Mouse (Mus musculus): ENCODE measurements around the gene Clrn3. TPM values are rescaled to one million over a fixed set of nuclear protein-coding genes. Genes with fewer than 3 reads are reported as not detected.

Gene Clrn3
- polyA plus RNA-seq, 1 experiment from 2014 or later: not detected

DNA sequence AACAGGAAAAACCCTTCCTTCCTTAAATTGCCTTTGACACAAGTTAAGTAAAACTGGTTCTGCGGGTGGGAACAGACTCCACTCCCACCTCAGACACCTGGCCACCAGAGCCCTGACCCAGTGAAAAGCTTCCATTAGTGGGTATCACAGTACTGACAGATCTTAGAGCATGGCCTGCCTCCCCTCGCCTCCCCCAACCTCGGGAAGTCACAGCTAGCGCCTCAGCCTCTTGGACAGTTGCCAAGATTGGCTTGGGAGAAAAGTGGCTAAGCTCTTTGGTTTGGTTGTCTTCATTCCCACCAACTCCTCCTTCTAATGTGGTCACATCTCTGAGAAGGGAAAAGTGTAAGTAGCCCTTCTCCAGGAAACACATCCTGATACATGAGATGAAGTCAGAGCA lies 4.5 kb downstream of the Clrn3 start:
- H3K4me1 ChIP-seq (ENCODE audit: control insufficient read depth in 2 of 2, insufficient read depth in 2 of 2, low read length in 2 of 2): no peaks in the 10 kb centered on the region
- no peak overlapping the region for H3K4me2 ChIP-seq (ENCODE audit: low read length)
- no peaks in the 10 kb centered on the region for H3K27me3 ChIP-seq (ENCODE audit: control insufficient read depth, insufficient read depth, low read length)
- 18% methylated on average over 4 of the region's 4 CpGs for WGBS
- H3K36me3 ChIP-seq (ENCODE audit: control insufficient read depth, insufficient read depth, low read length): no peaks in the 10 kb centered on the region
- H3K9me3 ChIP-seq (ENCODE audit: control insufficient read depth, low read length): no peaks in the 10 kb centered on the region
- no peak overlapping the region for H3K4me3 ChIP-seq (ENCODE audit: control insufficient read depth in 1 of 2, insufficient read depth in 1 of 2, low read depth in 1 of 2, low read length in 2 of 2)
- H3K9ac ChIP-seq (ENCODE audit: low read length): no peak overlapping the region
- no peak for ATAC-seq (ENCODE audit: insufficient number of reproducible peaks, insufficient read depth, low FRiP score, low read depth)
- H3K27ac ChIP-seq (replicated peaks in 1 of 2; ENCODE audit: control insufficient read depth in 1 of 2, insufficient read depth in 1 of 2, low read depth in 2 of 2, low read length in 2 of 2): no peak overlapping the region

DNA sequence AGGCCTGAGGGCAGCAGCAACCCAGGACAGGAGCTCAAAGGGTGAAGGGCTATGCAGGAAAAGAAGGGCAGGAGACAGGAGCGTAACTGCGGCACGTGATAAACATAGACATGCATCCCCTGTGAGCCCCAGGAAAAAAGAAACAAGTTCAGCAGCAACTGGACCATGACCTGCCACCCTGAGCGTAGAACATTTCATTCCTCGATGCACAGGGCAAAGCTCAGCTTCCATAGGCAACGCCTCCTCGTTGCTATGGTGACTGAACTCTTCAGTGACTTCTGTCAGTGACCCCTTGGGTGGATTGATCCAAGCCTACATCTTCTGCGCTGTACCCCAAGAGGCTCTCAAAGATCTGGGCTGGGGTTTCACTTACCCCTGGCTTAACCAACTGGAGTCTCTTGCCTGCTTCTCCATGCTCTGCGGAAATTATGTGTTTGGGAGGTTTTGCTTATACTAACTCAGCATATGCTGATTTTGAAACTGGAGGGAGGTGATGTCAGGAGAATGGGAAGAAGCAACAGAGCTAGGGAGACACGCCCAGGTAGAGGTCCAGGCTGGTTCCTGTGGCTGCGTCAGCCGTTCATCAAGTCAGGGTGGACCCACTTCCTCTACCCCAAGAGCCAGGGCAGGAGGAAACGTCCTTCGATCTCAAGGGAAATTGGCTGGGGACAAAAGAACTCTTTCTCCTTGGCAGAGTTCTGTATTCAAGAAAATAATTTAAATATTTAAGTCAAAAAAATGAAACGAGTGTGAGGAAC lies 6.5 kb downstream of the Clrn3 start:
- 76% methylated on average over 15 of the region's 15 CpGs for WGBS
- Histone ChIP-seq H3K4me1 (ENCODE audit: control insufficient read depth in 2 of 2, insufficient read depth in 2 of 2, low read length in 2 of 2) (no peaks in the 10 kb centered on the region), H3K27me3 (ENCODE audit: control insufficient read depth, insufficient read depth, low read length) (no peaks in the 10 kb centered on the region), H3K4me3 (ENCODE audit: control insufficient read depth in 1 of 2, insufficient read depth in 1 of 2, low read depth in 1 of 2, low read length in 2 of 2) (no peak overlapping the region), H3K9me3 (ENCODE audit: control insufficient read depth, low read length) (no peaks in the 10 kb centered on the region), H3K27ac (replicated peaks in 1 of 2; ENCODE audit: control insufficient read depth in 1 of 2, insufficient read depth in 1 of 2, low read depth in 2 of 2, low read length in 2 of 2) (no peak overlapping the region), H3K4me2 (ENCODE audit: low read length) (no peak overlapping the region), H3K36me3 (ENCODE audit: control insufficient read depth, insufficient read depth, low read length) (no peaks in the 10 kb centered on the region), H3K9ac (ENCODE audit: low read length) (no peak overlapping the region)
- ATAC-seq (ENCODE audit: insufficient number of reproducible peaks, insufficient read depth, low FRiP score, low read depth): no peak

DNA sequence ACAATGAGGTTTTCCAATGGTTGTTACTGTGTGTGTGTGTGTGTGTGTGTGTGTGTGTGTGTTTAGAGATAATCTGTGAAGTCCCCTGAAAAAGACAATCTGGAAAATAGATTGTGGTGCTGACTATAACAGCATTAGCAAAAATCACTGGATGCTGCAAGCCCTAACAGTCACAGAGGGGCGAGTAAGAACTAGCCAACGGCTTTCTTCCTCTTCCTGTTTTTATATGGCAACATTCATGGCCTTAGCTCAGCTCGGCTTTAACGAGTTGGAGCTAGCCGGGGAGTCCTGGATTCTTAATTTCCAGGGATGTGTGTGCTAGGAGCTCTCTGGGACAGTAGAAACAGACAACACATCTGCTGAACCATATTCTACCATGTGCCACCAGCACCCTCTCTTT lies 8.2 kb downstream of the Clrn3 start:
- Histone ChIP-seq H3K9ac (ENCODE audit: low read length) (no peak overlapping the region), H3K4me2 (ENCODE audit: low read length) (no peak overlapping the region), H3K27ac (replicated peaks in 1 of 2; ENCODE audit: control insufficient read depth in 1 of 2, insufficient read depth in 1 of 2, low read depth in 2 of 2, low read length in 2 of 2) (no peak overlapping the region), H3K27me3 (ENCODE audit: control insufficient read depth, insufficient read depth, low read length) (no peaks in the 10 kb centered on the region), H3K9me3 (ENCODE audit: control insufficient read depth, low read length) (no peaks in the 10 kb centered on the region), H3K36me3 (ENCODE audit: control insufficient read depth, insufficient read depth, low read length) (no peaks in the 10 kb centered on the region), H3K4me1 (ENCODE audit: control insufficient read depth in 2 of 2, insufficient read depth in 2 of 2, low read length in 2 of 2) (no peaks in the 10 kb centered on the region), H3K4me3 (ENCODE audit: control insufficient read depth in 1 of 2, insufficient read depth in 1 of 2, low read depth in 1 of 2, low read length in 2 of 2) (no peak overlapping the region)
- ATAC-seq (ENCODE audit: insufficient number of reproducible peaks, insufficient read depth, low FRiP score, low read depth): no peak
- 65% methylated on average over 5 of the region's 5 CpGs for WGBS

- 49% methylated on average over 4 of the region's 4 CpGs for WGBS
- no peak overlapping the region for H3K4me2 ChIP-seq (ENCODE audit: low read length)
These were observed 11.3 kb downstream of the Clrn3 start for GRCm38 (mm10) chr7:135517191-135517590.

GRCm38 (mm10) chr7:135511723-135512122 lies 16.7 kb downstream of the Clrn3 start:
- no peak overlapping the region for H3K4me3 ChIP-seq (ENCODE audit: control insufficient read depth in 1 of 2, insufficient read depth in 1 of 2, low read depth in 1 of 2, low read length in 2 of 2)
- ATAC-seq (ENCODE audit: insufficient number of reproducible peaks, insufficient read depth, low FRiP score, low read depth): no peak
- H3K4me2 ChIP-seq (ENCODE audit: low read length): no peak overlapping the region
- no peaks in the 10 kb centered on the region for H3K36me3 ChIP-seq (ENCODE audit: control insufficient read depth, insufficient read depth, low read length)
- H3K27ac ChIP-seq (replicated peaks in 1 of 2; ENCODE audit: control insufficient read depth in 1 of 2, insufficient read depth in 1 of 2, low read depth in 2 of 2, low read length in 2 of 2): no peak overlapping the region
- no peak overlapping the region for H3K9ac ChIP-seq (ENCODE audit: low read length)
- WGBS: 70% methylated on average over 3 of the region's 3 CpGs
- no peaks in the 10 kb centered on the region for H3K9me3 ChIP-seq (ENCODE audit: control insufficient read depth, low read length)
- no peaks in the 10 kb centered on the region for H3K27me3 ChIP-seq (ENCODE audit: control insufficient read depth, insufficient read depth, low read length)
- H3K4me1 ChIP-seq (ENCODE audit: control insufficient read depth in 2 of 2, insufficient read depth in 2 of 2, low read length in 2 of 2): no peaks in the 10 kb centered on the region

More at GRCm38 (mm10) chr7:135517191-135517590, 11.3 kb downstream of the Clrn3 start:
- H3K27me3 ChIP-seq (ENCODE audit: control insufficient read depth, insufficient read depth, low read length): no peaks in the 10 kb centered on the region
- no peak for ATAC-seq (ENCODE audit: insufficient number of reproducible peaks, insufficient read depth, low FRiP score, low read depth)
- H3K36me3 ChIP-seq (ENCODE audit: control insufficient read depth, insufficient read depth, low read length): no peaks in the 10 kb centered on the region
- no peak overlapping the region for H3K4me3 ChIP-seq (ENCODE audit: control insufficient read depth in 1 of 2, insufficient read depth in 1 of 2, low read depth in 1 of 2, low read length in 2 of 2)
- no peak overlapping the region for H3K9ac ChIP-seq (ENCODE audit: low read length)
- no peak overlapping the region for H3K27ac ChIP-seq (replicated peaks in 1 of 2; ENCODE audit: control insufficient read depth in 1 of 2, insufficient read depth in 1 of 2, low read depth in 2 of 2, low read length in 2 of 2)
- H3K4me1 ChIP-seq (ENCODE audit: control insufficient read depth in 2 of 2, insufficient read depth in 2 of 2, low read length in 2 of 2): no peaks in the 10 kb centered on the region
- H3K9me3 ChIP-seq (ENCODE audit: control insufficient read depth, low read length): no peaks in the 10 kb centered on the region

- no peak overlapping the region for H3K9ac ChIP-seq (ENCODE audit: low read length)
- no peak overlapping the region for H3K4me2 ChIP-seq (ENCODE audit: low read length)
- no peaks in the 10 kb centered on the region for H3K9me3 ChIP-seq (ENCODE audit: control insufficient read depth, low read length)
- no peak for ATAC-seq (ENCODE audit: insufficient number of reproducible peaks, insufficient read depth, low FRiP score, low read depth)
- no peak overlapping the region for H3K27ac ChIP-seq (replicated peaks in 1 of 2; ENCODE audit: control insufficient read depth in 1 of 2, insufficient read depth in 1 of 2, low read depth in 2 of 2, low read length in 2 of 2)
- no peaks in the 10 kb centered on the region for H3K4me1 ChIP-seq (ENCODE audit: control insufficient read depth in 2 of 2, insufficient read depth in 2 of 2, low read length in 2 of 2)
- WGBS: 85% methylated on average over 5 of the region's 5 CpGs
- no peaks in the 10 kb centered on the region for H3K36me3 ChIP-seq (ENCODE audit: control insufficient read depth, insufficient read depth, low read length)
- H3K4me3 ChIP-seq (ENCODE audit: control insufficient read depth in 1 of 2, insufficient read depth in 1 of 2, low read depth in 1 of 2, low read length in 2 of 2): no peak overlapping the region
- no peaks in the 10 kb centered on the region for H3K27me3 ChIP-seq (ENCODE audit: control insufficient read depth, insufficient read depth, low read length)
These were observed 18.0 kb downstream of the Clrn3 start for GRCm38 (mm10) chr7:135510431-135510830.

GRCm38 (mm10) chr7:135509272-135509671 lies 19.2 kb downstream of the Clrn3 start:
- H3K4me1 ChIP-seq (ENCODE audit: control insufficient read depth in 2 of 2, insufficient read depth in 2 of 2, low read length in 2 of 2): no peaks in the 10 kb centered on the region
- H3K27ac ChIP-seq (replicated peaks in 1 of 2; ENCODE audit: control insufficient read depth in 1 of 2, insufficient read depth in 1 of 2, low read depth in 2 of 2, low read length in 2 of 2): no peak overlapping the region
- WGBS: 79% methylated on average over 3 of the region's 3 CpGs
- no peak overlapping the region for H3K4me2 ChIP-seq (ENCODE audit: low read length)
- no peaks in the 10 kb centered on the region for H3K27me3 ChIP-seq (ENCODE audit: control insufficient read depth, insufficient read depth, low read length)
- no peaks in the 10 kb centered on the region for H3K36me3 ChIP-seq (ENCODE audit: control insufficient read depth, insufficient read depth, low read length)
- no peak for ATAC-seq (ENCODE audit: insufficient number of reproducible peaks, insufficient read depth, low FRiP score, low read depth)
- no peaks in the 10 kb centered on the region for H3K9me3 ChIP-seq (ENCODE audit: control insufficient read depth, low read length)
- no peak overlapping the region for H3K4me3 ChIP-seq (ENCODE audit: control insufficient read depth in 1 of 2, insufficient read depth in 1 of 2, low read depth in 1 of 2, low read length in 2 of 2)
- H3K9ac ChIP-seq (ENCODE audit: low read length): no peak overlapping the region

DNA sequence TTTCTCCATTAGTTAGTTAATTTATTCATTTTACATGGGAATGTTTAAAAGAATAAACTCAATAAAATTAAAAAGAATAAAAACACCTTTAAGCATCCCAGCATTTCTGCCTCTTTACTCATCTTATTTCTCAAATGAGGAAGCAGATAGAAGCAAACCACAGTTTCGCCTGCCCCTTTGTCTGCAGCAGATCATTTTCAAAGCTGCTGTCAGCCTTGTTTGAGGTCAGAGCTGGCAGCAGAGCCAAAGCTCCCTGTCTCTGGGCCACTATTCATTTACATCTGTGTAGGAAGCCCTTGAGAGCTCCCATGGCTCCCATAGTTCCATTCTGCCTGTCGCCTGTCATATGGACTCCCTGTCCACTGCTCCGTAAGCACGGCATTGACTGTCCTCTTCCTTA lies 19.9 kb downstream of the Clrn3 start:
- no peak overlapping the region for H3K9ac ChIP-seq (ENCODE audit: low read length)
- no peak overlapping the region for H3K27ac ChIP-seq (replicated peaks in 1 of 2; ENCODE audit: control insufficient read depth in 1 of 2, insufficient read depth in 1 of 2, low read depth in 2 of 2, low read length in 2 of 2)
- H3K4me3 ChIP-seq (ENCODE audit: control insufficient read depth in 1 of 2, insufficient read depth in 1 of 2, low read depth in 1 of 2, low read length in 2 of 2): no peak overlapping the region
- no peaks in the 10 kb centered on the region for H3K27me3 ChIP-seq (ENCODE audit: control insufficient read depth, insufficient read depth, low read length)
- ATAC-seq (ENCODE audit: insufficient number of reproducible peaks, insufficient read depth, low FRiP score, low read depth): no peak
- H3K9me3 ChIP-seq (ENCODE audit: control insufficient read depth, low read length): no peaks in the 10 kb centered on the region
- no peak overlapping the region for H3K4me2 ChIP-seq (ENCODE audit: low read length)
- no peaks in the 10 kb centered on the region for H3K36me3 ChIP-seq (ENCODE audit: control insufficient read depth, insufficient read depth, low read length)
- 87% methylated on average over 4 of the region's 4 CpGs for WGBS
- no peaks in the 10 kb centered on the region for H3K4me1 ChIP-seq (ENCODE audit: control insufficient read depth in 2 of 2, insufficient read depth in 2 of 2, low read length in 2 of 2)

Measured in heart, embryonic 14.5 days (tissue).